Mouse (Mus musculus): ENCODE data around the gene Tpx2.
A peak's percentile ranks its signal among the peaks of the same experiment; 100 is the strongest.

Gene Tpx2

DNA sequence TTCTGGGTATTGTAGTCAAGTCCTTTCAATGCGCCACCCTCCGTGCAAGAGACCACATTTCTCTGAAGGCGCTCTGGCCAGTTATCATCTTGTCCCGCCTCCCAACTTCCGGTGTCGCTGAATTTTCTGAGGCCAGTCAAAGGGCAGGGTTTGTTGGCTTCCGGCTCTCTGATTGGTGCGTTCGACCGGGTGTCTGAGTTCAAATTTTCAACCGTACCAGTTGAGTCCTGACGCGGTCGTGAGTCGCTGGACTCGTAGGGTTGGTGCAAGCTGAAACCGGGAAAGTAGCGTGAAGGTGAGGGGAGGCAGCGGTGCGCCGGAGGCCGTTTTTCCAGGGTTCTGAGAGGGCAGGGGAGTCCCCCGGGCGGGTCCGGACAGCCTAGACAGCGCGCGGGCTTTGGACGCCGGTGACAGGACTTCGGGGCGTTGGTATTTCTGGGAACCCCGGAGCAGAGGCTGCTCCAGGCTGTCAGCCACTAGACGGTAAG is at the start of gene Tpx2:
Tpx2 (plus strand) TSS at position 150 of the 488 bp plus-strand sequence.
- DNase-seq (ENCODE audit: low read depth, low spot score), result peak; percentile 99

DNA sequence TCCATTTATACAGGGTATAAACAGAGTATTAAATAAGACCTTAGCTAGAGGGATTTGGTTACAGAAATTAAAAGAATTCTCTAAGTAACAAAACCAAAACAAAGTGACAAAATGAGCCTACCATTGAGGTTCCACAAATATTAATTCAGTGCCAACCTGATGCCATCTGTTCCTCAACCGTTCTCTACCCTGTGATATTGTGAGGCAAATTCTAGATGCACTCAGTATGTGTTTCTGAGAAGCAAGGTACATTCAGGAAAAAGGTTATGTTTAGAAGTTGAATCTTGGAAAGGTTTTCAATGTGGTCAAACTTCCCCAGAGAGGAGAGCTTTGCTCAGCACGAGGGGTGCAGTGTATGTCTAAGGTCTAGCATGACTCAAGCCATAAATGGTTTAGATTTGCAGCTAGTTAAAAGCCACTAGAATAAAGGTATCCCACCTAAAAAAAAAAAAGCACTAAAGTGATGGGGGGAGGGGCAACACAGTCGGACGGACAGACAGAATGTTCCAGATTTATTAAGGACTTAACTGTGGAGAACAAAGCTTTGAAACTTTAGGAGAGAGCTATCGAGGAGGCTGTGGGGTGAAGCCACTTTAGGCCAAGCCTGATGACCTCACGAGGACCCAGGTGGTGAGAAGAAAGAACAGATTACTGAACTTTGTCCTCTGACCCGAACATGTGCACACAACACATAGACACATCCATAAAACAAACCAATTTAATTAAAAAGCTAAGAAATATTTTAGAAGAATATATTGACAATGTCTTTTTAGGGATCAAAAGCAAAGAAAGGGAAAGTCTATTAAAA is 47.6 kb upstream of the Tpx2 start:
- no peak for DNase-seq (ENCODE audit: low read depth, low spot score)

DNA sequence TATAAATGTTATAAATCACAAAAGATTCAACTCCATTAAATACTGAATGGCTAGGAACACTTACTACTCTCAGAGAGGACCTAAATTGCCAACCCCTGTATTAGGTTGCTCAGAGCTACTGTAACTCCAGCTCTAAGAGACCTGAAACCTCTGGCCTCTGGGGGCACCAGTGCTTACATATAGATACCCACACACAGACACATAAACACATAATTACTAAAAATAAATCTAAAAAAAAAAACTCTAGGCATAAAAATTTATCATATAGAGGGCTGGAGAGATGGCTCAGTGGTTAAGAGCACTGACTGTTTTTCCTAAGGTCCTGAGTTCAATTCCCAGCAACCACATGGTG is 47.0 kb upstream of the Tpx2 start:
- no peak for DNase-seq (ENCODE audit: low read depth, low spot score)

DNA sequence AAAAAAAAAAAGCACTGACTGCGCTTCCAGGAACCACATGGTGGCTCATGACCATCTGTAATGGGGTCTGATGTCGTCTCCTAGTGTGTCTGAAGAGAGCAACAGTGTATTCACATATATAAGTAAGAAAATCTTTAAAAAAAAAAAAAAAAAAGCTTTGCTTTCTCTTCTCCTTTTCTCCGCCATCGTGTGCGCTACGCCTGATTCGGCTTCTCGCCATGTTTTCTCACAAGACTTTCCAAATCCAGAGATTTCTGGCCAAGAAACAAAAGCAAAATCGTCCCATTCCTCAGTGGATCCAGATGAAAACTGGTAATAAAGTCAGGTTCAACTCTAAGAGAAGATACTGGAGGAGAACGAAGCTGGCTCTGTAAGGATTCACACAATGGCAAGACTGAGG is 45.5 kb upstream of the Tpx2 start:
- DNase-seq (ENCODE audit: low read depth, low spot score), result no peak

DNA sequence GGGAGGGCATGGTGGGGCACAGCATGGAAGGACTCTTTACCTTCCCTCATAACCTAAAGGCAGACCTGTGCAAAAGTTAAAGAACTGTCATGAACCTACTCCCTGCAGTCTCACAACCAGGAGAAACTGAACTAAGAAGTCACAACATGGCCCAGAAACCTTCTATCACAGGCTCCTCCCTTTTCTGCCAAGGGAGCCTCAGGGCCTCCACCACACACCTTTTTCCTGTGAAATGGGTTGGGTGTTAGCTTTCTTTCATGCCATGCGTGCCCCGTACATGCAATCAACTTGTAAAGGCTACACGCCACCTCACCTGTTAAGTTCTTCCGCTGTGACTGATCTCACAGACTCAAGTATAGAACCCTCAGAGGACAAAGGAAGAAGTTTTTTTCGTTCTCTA is 44.7 kb upstream of the Tpx2 start:
- no peak for DNase-seq (ENCODE audit: low read depth, low spot score)

DNA sequence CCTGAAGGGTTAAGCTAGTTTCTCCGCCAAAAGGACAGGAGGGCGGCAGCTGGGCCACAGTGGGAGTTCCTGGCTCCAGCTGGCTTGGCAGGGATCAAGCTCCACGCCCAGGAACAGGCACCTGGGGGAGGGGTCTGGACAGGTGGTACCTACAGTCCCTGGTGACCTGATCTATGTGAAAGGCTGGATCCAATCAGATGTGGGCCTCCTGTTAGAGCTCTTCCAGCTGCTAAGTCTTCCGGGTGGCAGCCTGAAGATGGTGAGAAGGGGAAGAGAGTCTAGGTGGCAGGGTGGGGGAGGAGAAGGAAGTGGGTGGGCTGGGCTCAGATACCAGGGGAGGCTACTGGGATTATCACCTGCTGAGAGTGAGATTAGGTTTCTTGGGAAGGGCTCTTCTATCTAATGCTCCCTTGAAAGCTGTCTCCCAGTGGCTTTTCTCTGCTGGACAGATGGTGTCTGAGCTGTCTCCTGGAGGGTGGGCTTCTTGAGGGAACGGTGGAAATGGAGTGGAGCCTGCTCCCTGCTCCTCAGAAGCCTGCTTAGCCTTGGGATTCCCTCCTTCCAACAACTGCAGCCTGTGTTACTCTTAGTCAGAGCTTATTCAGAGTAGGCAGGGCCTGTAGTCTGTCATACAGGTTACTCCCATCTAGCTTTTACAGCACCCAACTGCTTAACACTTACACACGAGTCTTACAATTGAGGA is 43.2 kb upstream of the Tpx2 start:
- DNase-seq (ENCODE audit: low read depth, low spot score), result peak; percentile 87

DNA sequence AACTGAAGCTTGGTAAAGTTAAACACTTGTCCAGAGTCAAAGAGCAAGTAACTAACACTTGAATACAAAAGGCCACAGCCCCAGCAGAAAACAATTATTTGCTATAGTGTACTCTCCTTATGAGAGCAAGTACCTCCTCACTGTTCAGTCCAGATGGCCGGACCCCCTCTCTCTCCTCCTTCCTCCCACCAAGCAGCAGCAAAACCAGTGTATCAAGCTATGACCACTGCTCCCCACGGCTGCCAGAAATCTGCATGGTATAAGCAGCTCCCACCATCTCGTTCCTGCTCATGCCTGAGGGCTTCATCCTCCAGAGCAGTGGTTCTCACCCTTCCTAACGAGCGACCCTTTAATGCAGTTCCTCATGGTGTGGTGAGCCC is 42.7 kb upstream of the Tpx2 start:
- no peak for DNase-seq (ENCODE audit: low read depth, low spot score)

DNA sequence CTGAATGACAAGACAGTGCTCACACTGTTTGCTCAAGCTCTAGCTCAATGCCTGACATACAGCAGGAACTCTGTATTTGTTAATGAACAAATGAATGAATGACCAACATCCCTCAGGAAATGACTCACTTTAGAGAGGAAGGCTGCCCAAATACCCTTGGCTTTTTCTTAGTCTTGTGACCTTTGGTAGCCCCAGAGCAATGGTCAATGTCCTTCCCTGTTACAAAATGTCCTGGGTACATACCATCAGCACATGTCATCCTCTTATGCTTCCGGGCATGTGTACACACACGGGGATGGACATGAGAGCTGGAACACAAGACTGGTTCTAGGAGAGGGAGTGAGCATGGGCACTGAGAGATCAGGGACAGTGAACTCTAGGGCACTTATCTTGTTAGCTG is 41.7 kb upstream of the Tpx2 start:
- DNase-seq (ENCODE audit: low read depth, low spot score), result no peak

DNA sequence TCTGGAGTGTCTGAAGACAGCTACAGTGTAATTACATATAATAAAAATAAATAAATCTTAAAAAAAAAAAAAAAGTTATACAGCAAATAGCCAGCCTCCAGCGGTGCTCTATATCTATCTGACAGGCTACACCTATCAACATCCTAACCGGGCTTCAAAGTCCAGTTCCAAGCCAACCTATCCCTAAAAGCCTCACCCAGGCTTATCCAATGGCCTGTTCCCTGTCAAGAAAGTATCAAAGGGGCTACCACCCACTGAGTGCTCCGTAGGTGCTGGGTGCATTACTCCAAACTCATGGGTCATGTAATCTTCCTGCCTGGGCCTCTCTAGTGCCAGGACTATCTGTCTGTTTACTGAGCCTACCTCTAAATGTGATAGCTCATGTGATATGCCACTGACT is 39.6 kb upstream of the Tpx2 start:
- DNase-seq (ENCODE audit: low read depth, low spot score), result no peak

DNA sequence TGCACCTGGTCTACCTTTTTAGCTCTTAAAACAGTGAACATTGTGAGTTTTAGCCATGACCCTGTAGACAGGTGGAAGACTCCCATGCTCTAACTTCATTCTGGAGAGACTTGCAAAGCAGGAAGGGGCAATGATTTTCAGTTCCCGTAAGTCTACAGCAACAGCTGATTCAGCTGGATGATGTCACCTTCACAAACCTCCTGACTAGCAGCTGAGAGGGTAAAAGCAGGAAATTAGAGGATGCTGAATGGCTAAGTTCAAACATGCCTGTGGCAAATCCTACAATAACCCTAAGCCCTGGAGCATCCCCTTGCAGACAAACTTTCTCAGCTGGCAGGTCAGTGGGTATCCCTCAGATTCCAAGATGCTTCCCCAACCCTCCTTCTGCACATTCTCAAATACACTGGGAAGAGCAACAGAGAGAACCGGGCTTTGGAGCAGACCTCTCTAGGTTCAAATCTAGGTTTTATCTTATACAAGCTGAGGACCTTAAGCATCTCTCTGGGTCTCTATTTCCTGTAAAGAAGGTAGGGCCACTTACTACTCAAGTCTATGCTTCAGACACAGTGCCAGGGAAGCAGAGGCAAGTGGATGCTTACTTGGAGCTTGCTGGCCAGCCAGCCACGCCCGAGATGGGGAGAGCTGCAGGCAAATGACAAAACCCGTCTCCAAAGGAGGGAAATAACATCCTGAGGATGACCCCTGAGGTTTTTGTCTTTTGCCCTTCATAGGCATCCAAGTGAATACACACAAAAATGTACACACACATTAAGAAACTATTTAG is 37.4 kb upstream of the Tpx2 start:
- DNase-seq (ENCODE audit: low read depth, low spot score), result no peak

DNA sequence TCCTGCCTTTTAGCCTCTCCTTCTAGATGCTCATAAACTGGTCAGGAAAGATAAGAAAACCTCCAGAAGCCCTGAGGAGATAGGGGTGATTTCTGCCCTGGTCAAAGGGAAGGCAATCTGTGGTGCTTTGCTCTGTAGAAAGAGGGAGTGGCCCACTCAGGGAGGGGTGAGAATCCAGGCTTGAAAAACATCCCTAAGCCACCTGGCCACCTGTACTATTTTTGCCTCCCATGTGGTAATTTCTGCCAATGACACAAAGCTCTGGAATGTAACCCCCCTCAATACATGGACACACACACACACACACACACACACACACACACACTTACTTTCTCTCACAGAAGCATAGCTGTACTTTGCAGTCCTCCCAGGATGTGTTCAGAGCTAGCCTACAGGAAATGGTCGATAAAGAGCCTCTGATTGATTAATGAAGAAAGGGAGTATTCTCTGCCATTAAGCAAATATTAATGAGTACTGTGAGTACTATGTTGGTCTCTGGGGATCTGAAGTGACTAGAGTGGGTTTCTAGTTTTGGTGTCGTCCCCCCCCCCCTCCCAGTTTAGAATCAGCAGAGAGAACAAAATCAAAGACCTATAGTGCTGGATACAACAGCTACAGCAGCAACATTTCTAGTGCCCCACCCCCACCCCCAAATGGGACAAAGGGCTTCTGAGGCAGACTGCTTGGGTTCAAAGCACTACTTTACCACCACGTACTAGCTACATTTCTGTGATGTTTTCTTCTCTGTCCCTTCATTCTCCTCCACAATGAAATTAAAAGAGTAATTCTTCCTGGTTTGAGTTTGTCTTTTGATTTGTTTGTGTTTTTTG is 36.2 kb upstream of the Tpx2 start:
- DNase-seq (ENCODE audit: low read depth, low spot score), result peak; percentile 49

DNA sequence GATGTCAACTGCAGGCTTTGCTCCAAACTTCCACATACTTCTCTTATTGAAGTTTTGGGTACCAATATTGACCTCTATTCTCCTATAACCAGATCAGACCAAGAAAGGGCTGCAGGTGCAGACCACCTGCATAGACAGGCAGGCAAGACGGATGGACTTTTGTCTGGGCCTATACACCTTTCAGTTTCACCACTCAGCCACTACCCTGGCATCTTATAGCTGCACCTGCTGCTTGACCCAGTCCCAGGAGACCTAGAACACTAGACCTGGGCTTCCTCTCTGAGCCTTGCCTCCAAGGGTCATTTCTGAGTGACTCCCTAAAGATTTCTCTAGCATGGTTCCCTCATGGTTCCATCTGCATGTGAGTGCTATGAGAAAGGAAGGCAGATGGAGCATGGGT is 34.5 kb upstream of the Tpx2 start:
- DNase-seq (ENCODE audit: low read depth, low spot score), result no peak

DNA sequence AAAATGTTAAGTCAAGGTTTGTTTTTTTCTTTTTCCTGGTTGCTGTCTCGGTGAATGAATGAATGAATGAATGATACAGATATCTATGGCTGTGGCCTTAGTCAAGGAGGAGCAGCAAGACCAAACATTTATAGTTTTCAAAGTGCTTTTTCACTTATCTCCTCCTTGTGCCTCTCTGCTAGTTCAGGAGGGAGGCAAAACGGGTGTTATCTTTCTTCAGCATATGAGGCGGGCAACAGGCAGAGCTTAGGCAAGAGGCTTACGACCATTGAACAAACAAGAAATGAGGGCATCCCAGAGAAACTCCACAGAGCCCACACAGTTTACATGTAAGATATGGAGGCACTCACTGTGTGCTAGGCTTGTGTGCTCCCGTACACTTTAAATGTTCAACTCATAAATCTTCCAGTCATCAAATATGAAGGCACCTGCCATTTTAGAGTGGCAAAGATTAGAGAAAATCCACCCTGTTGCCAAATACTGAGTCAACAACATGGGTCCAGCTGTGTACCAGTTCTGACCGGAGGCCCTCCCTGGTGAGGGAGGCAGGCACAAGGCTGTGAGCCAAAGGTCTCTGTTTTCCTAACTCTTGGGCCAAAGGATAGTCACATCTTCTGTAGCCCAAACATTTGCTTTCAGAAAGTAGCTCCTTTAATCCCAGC is 33.4 kb upstream of the Tpx2 start:
- no peak for DNase-seq (ENCODE audit: low read depth, low spot score)

DNA sequence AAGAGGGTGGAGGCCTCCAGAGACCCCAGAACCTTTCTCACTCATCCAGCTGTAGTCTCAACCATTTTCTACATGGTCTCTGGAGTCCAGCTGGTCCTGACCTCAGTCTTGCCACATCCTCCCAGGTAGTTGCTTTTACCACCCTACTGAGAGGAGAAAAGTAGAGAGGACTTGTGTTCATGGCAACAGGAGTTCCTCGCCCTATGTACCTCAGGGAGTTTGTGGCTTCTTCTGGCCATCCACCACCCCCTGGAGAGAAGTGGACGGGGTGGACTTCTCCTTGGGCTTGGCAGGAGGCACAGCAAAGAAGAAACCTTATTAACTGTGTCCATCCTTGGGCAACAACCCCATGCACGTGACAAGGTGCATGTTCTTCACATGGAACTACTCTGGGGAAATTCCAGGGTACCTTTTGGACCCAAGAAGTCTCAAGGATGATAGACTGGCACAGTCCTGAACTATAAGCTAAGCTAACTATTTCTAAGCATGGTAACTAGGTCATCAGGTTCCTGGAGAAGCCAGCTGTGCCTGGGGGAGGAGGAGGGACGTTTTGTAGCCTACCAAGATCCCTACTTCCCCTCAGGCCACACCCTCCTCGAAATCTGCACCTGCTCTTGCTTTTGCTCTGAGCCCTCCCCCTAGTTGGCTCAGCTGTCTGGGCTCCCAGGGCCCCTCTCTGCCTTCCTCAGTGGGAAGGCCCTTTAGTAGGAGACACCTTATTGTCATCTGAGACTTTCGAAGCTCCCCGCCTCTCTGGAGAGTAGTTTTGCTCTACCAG is 31.7 kb upstream of the Tpx2 start:
- DNase-seq (ENCODE audit: low read depth, low spot score), result peak; percentile 76

DNA sequence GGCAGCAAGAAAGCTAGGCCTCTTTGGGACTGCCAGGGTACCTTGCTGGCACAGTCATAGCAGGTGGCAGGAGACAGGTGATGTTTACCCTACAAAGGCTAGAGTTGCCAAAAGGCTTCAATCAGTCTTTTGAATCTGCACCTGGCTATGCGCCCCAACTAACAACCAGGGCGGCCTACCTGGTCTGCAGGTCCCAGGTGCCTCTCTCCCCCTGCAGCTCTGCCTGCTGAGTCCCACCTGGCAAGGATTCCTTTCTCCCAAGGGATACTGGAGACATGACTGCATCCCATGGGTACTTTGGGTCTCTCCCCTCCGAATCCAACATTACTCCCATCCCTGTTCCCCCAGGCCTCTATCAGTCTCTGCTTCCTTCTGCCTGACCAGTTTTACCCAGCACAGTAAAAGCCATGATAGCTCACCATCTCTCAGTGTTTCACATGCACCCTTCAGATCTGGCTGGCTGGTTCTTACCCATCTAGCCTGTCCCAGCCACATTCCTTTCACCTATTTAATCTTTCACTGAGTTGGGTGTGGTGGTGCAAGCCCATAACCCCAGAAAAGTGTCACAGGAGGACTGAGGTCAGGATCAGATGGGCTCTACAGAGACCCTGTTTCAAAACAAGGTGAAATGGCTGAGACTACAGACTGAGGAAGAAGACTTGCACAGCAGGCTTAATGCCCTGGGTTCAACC is 31.0 kb upstream of the Tpx2 start:
- no peak for DNase-seq (ENCODE audit: low read depth, low spot score)

DNA sequence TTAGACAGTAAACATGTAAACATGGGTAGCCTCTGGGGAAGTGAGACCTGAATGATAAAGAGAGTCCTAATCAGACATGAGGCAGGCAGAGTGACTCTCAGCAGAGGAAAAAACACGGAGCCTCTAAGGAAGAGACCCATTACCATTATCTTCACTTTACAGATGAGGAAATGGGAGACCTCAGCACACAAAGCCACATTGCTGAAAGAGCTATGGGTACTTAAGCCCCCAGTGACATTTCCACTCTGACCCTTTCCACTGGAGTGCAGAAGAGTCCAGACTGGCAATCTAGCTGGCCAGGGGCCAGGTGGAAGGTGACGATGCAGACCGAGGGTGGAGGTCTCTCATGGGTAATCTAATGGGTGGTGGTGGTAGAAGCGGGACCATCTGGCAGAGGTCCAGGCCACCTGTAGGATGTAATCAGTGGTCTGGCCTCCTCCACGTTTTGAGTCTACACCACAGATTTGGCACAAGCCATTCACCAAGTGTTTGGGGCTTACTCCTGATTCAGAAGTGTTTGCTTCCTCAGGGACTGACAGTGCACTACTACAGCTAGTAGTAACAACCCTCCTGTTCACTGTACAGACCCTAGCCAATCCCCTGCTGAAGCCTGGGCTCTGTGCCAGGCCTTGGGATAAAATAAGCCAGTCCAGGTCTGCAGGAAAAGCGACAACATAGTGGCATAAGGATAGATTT is 30.0 kb upstream of the Tpx2 start:
- DNase-seq (ENCODE audit: low read depth, low spot score), result no peak

DNA sequence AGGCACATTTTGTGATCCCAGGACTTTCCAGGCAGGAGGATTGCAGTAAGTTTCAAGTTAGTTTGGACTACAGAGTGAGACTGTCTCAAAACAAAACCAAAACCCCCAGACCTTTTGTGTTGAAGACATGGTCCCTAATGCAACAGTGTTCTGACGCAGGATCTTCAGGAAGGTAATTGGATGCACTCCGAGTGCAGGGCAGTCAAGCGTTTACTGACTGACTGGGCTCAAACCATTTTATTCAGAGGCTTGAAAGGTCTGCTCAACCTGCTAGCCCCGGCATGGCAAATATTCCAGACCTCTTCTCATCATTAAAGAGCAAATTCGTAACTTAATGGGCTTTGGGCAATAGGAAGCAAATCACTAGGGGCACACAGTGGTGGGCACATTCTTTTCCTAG is 29.1 kb upstream of the Tpx2 start:
- no peak for DNase-seq (ENCODE audit: low read depth, low spot score)

DNA sequence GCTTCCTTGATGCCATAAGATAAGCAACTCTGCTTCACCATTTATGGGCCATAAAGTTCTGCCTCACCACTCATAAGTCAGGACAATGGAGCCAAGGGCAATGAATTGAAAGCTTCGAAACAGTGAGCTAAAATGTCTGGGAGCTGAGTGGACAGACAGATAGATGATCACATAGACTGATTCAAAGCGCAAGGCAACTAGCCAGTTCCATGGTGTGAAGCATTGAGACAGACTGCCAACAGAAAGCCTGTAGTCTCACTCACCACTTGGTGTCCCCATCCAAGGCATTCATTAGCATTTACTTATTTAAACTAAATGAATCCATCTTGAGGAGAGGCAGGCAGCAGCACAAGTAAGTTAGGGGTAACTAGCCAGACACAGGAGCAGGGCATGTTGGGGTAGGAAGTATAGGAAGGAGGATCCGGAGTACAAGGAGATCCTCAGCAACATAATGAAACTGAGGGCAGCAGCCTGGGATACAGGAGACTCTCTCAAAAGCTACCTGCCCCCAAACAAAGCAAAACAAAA is 28.6 kb upstream of the Tpx2 start:
- no peak for DNase-seq (ENCODE audit: low read depth, low spot score)

DNA sequence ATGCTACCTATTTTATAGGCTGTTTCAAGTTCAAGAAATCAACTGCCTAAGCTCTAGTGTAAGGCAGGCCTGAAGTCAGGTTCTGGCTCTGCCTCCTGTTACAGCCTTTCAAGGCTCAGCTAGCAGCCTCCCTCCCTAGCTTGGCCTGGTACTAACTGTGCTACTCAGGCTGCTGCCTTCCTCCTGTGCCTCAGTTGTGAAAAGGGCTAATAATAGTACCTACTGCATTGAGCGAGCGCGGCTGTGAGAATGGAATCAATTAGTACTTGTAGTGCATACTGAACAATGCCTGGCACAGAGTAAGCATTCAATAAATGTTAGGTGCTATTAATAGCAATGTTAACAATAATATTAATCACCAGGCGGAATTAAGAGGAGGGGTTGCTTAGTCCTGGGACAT is 27.8 kb upstream of the Tpx2 start:
- peak; percentile 45 for DNase-seq (ENCODE audit: low read depth, low spot score)

Measured in ZHBTc4 (cell line).